Mouse (Mus musculus) limb, embryonic 12.5 days (tissue): ENCODE results near the gene Ctdnep1. TPM values are rescaled to one million over a fixed set of nuclear protein-coding genes. Genes with fewer than 3 reads are reported as not detected.
A peak's percentile ranks its signal among the peaks of the same experiment; 100 is the strongest.

Experiments used
- ATAC-seq: fragments of 200-750 bp; cut with Nextera tagmentation; 2 replicates; pipeline ENCODE4 v1.8.0; 2017; ENCODE audit warnings: low read depth, moderate TSS enrichment; ENCODE audit not compliant: insufficient number of reproducible peaks, insufficient read depth, low FRiP score, low TSS enrichment
- H3K27ac ChIP-seq: fragments of 300-500 bp; sonication (generic); 2 replicates; pipeline ENCODE4 v1.5.1; 2016; ENCODE audit warnings: mild to moderate bottlenecking, moderate library complexity
- H3K27me3 ChIP-seq: fragments of 300-500 bp; sonication (generic); 2 replicates; pipeline ENCODE4 v1.6.1; 2016; ENCODE audit warnings: mild to moderate bottlenecking, moderate library complexity
- H3K36me3 ChIP-seq: fragments of 300-500 bp; sonication (generic); 2 replicates; pipeline ENCODE4 v1.6.1; 2016; ENCODE audit warnings: mild to moderate bottlenecking, moderate library complexity
- H3K4me1 ChIP-seq: fragments of 300-500 bp; sonication (generic); replicated peaks from 2 replicates; pipeline ENCODE4 v1.6.1; 2016
- H3K4me2 ChIP-seq: fragments of 300-500 bp; sonication (generic); 2 replicates; pipeline ENCODE4 v1.6.1; 2016; ENCODE audit warnings: mild to moderate bottlenecking, moderate library complexity
- H3K4me3 ChIP-seq: fragments of 300-500 bp; sonication (generic); replicated peaks from 2 replicates; pipeline ENCODE4 v1.5.1; 2016; ENCODE audit warnings: mild to moderate bottlenecking
- H3K9ac ChIP-seq: fragments of 300-500 bp; sonication (generic); replicated peaks from 2 replicates; pipeline ENCODE4 v1.6.1; 2016; ENCODE audit warnings: mild to moderate bottlenecking, moderate library complexity
- H3K9me3 ChIP-seq: fragments of 300-500 bp; sonication (generic); 2 replicates; pipeline ENCODE4 v1.6.1; 2016; ENCODE audit warnings: mild to moderate bottlenecking, moderate library complexity
- WGBS: fragments of 180-500 bp; shearing (Covaris S2); methylation state at CpG from one replicate; pipeline ENCODE4 v1.1.7; 2016; 5-methylcytosine and 5-hydroxymethylcytosine counted together
- polyA plus RNA-seq: library from polyadenylated mRNA; unstranded; fragments of >200 nt; fragmentation: Nextera tagmentation; extraction: Ambion mirVana; gene quantifications from 2 replicates; pipeline ENCODE4 v1.2.1, GENCODE M21; 2016

Ctdnep1 gene
- polyA plus RNA-seq, 1 experiment from 2014 or later, result 24.5 TPM

GRCm38 (mm10) chr11:69938401-69938979 lies 42.5 kb upstream of the Ctdnep1 start:
- peak overlapping the region; percentile 12; the same call in 1 of the 2 replicates for H3K4me3 ChIP-seq
- H3K9me3 ChIP-seq, result no peaks in the 10 kb centered on the region
- peaks cover 39% of the 10 kb centered on the region for H3K4me1 ChIP-seq
- WGBS, result 26% methylated on average over 9 of the region's 9 CpGs
- ATAC-seq, result no peak
- no peak overlapping the region for H3K27ac ChIP-seq
- peak overlapping the region; percentile 23; the same call in 1 of the 2 replicates for H3K9ac ChIP-seq
- H3K4me2 ChIP-seq, result peak overlapping the region; percentile 17; the same call in 1 of the 2 replicates
- H3K27me3 ChIP-seq, result peaks cover 18% of the 10 kb centered on the region
- peaks cover 24% of the 10 kb centered on the region for H3K36me3 ChIP-seq

- no peak for ATAC-seq
- H3K9me3 ChIP-seq, result no peaks in the 10 kb centered on the region
- no peak overlapping the region for H3K4me3 ChIP-seq
- no peak overlapping the region for H3K9ac ChIP-seq
- 67% methylated on average over 5 of the region's 5 CpGs for WGBS
- no peak overlapping the region for H3K27ac ChIP-seq
- H3K4me2 ChIP-seq, result no peak overlapping the region
- H3K4me1 ChIP-seq, result peaks cover 39% of the 10 kb centered on the region
- H3K27me3 ChIP-seq, result peaks cover 18% of the 10 kb centered on the region
- H3K36me3 ChIP-seq, result peaks cover 30% of the 10 kb centered on the region
Measured at GRCm38 (mm10) chr11:69939181-69939580, 41.8 kb upstream of the Ctdnep1 start.

- peaks cover 35% of the 10 kb centered on the region for H3K36me3 ChIP-seq
- peaks cover 39% of the 10 kb centered on the region for H3K4me1 ChIP-seq
- H3K4me3 ChIP-seq, result no peak overlapping the region
- no peaks in the 10 kb centered on the region for H3K9me3 ChIP-seq
- peaks cover 18% of the 10 kb centered on the region for H3K27me3 ChIP-seq
- no peak overlapping the region for H3K9ac ChIP-seq
- 97% methylated on average over 17 of the region's 17 CpGs for WGBS
- H3K4me2 ChIP-seq, result no peak overlapping the region
- H3K27ac ChIP-seq, result no peak overlapping the region
- ATAC-seq, result no peak
Measured at GRCm38 (mm10) chr11:69939731-69940130, 41.2 kb upstream of the Ctdnep1 start.

- no peak for ATAC-seq
- Histone ChIP-seq H3K9ac (no peak overlapping the region; the same call in 1 of the 2 replicates), H3K27ac (no peak overlapping the region), H3K27me3 (peaks cover 14% of the 10 kb centered on the region), H3K4me2 (no peak overlapping the region), H3K4me3 (no peak overlapping the region), H3K9me3 (no peaks in the 10 kb centered on the region), H3K4me1 (peaks cover 37% of the 10 kb centered on the region), H3K36me3 (peaks cover 48% of the 10 kb centered on the region)
- WGBS, result 77% methylated on average over 4 of the region's 4 CpGs
Measured at GRCm38 (mm10) chr11:69940962-69941361, 40.0 kb upstream of the Ctdnep1 start.

- Histone ChIP-seq H3K27ac (no peak overlapping the region), H3K4me2 (no peak overlapping the region), H3K9ac (no peak overlapping the region), H3K36me3 (peaks cover 53% of the 10 kb centered on the region), H3K4me1 (peaks cover 27% of the 10 kb centered on the region), H3K9me3 (no peaks in the 10 kb centered on the region), H3K27me3 (no peaks in the 10 kb centered on the region), H3K4me3 (no peak overlapping the region)
- 72% methylated on average over 13 of the region's 13 CpGs for WGBS
- no peak for ATAC-seq
Measured at GRCm38 (mm10) chr11:69945216-69945615, 35.7 kb upstream of the Ctdnep1 start.

- Histone ChIP-seq H3K4me1 (peaks cover 27% of the 10 kb centered on the region), H3K36me3 (peaks cover 51% of the 10 kb centered on the region), H3K9ac (peak overlapping the region; percentile 74; the same call in 1 of the 2 replicates), H3K4me2 (peak overlapping the region; percentile 80), H3K9me3 (no peaks in the 10 kb centered on the region), H3K27me3 (no peaks in the 10 kb centered on the region), H3K4me3 (peak overlapping the region; percentile 57), H3K27ac (peak overlapping the region; percentile 96; the same call in 1 of the 2 replicates)
- WGBS, result 89% methylated on average over 18 of the region's 18 CpGs
- ATAC-seq, result no peak
Measured at GRCm38 (mm10) chr11:69945997-69946891, 34.7 kb upstream of the Ctdnep1 start.

GRCm38 (mm10) chr11:69947337-69948065 lies 33.5 kb upstream of the Ctdnep1 start:
- ATAC-seq, result peak; percentile 38
- WGBS, result under 1% methylated on average over 29 of the region's 29 CpGs
- H3K27ac ChIP-seq, result peak overlapping the region; percentile 96
- peak overlapping the region; percentile 80 for H3K4me2 ChIP-seq
- no peaks in the 10 kb centered on the region for H3K9me3 ChIP-seq
- H3K4me1 ChIP-seq, result peaks cover 24% of the 10 kb centered on the region
- peaks cover 39% of the 10 kb centered on the region for H3K36me3 ChIP-seq
- peak overlapping the region; percentile 57 for H3K4me3 ChIP-seq
- H3K9ac ChIP-seq, result peak overlapping the region; percentile 74
- no peaks in the 10 kb centered on the region for H3K27me3 ChIP-seq

- Histone ChIP-seq H3K36me3 (peaks cover 32% of the 10 kb centered on the region), H3K27me3 (no peaks in the 10 kb centered on the region), H3K27ac (peak within 1 kb of the TSS; percentile 96), H3K4me1 (peaks cover 24% of the 10 kb centered on the region), H3K4me3 (peak within 1 kb of the TSS; percentile 57), H3K9me3 (no peaks in the 10 kb centered on the region), H3K4me2 (peak within 1 kb of the TSS; percentile 80), H3K9ac (peak within 1 kb of the TSS; percentile 74)
- WGBS, result under 1% methylated on average over 34 of the region's 34 CpGs
- peak; percentile 93 for ATAC-seq
Measured at GRCm38 (mm10) chr11:69948066-69948762, 32.7 kb upstream of the Ctdnep1 start, which contains the start of gene Slc2a4. Gene Slc2a4 (minus strand): TSS chr11:69948188.

- H3K27ac ChIP-seq, result peak overlapping the region; percentile 96
- H3K27me3 ChIP-seq, result no peaks in the 10 kb centered on the region
- H3K4me2 ChIP-seq, result peak overlapping the region; percentile 80
- H3K4me1 ChIP-seq, result peaks cover 24% of the 10 kb centered on the region
- peak; percentile 49 for ATAC-seq
- peaks cover 27% of the 10 kb centered on the region for H3K36me3 ChIP-seq
- H3K9ac ChIP-seq, result peak overlapping the region; percentile 74
- H3K4me3 ChIP-seq, result peak overlapping the region; percentile 57
- 0% methylated on average over 14 of the region's 14 CpGs for whole genome bisulfite sequencing
- H3K9me3 ChIP-seq, result no peaks in the 10 kb centered on the region
Measured at GRCm38 (mm10) chr11:69948763-69949150, 32.2 kb upstream of the Ctdnep1 start.

- H3K27me3 ChIP-seq, result no peaks in the 10 kb centered on the region; the same call in 1 of the 2 replicates
- ATAC-seq, result no peak
- no peak overlapping the region for H3K9ac ChIP-seq
- no peak overlapping the region for H3K4me2 ChIP-seq
- H3K9me3 ChIP-seq, result no peaks in the 10 kb centered on the region
- WGBS, result 45% methylated on average over 4 of the region's 4 CpGs
- H3K36me3 ChIP-seq, result peaks cover 6% of the 10 kb centered on the region
- no peak overlapping the region for H3K27ac ChIP-seq
- no peak overlapping the region for H3K4me3 ChIP-seq
- H3K4me1 ChIP-seq, result peaks cover 19% of the 10 kb centered on the region
Measured at GRCm38 (mm10) chr11:69950807-69951459, 30.0 kb upstream of the Ctdnep1 start.
